ENCODE assay signal across 11 mouse cellular contexts in the genomic region with DNA sequence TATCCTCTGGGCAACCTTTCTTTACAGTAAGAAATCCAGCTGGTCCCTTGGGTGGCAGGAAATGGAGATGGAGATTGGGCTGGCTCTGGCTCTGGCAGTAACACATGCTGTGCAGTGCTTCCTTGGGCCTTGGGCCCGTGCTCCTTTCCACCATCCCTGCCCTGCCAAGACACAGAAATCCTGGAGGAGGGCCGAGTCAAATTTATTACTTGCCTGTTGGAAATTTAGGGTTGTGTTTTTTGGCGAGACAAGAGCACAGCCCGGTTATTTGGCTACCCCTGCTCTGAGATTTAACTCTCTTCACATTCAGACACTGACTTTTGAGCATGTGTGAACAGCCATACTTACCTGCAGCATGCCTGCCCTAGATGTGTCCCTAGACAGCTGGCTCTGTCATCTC. TPM values are rescaled to one million over a fixed set of nuclear protein-coding genes. Genes with fewer than 3 reads are reported as not detected.
DNase-seq lines count a peak whose midpoint lies in the region; ATAC-seq lines count a peak whose summit lies in the region.
"Had no signal": no experiment of that assay in that cellular context is flagged by ENCODE, and none has a peak within 500 bp of the region (broad histone marks: within the 10 kb centered on the region; RNA-seq: fewer than 3 reads in every experiment).

No protein-coding gene starts in this region.

- H3K4me3 ChIP-seq in forebrain, embryonic 13.5 days, result no peak overlapping the region
- H3K4me3 ChIP-seq in liver, embryonic 12.5 days, result no peak overlapping the region
- H3K4me3 ChIP-seq: heart, embryonic 13.5 days; liver, embryonic 13.5 days had no signal

- H3K9me3 ChIP-seq in forebrain, embryonic 13.5 days (replicated peaks), result no peaks in the 10 kb centered on the region
- H3K9me3 ChIP-seq in liver, embryonic 12.5 days (replicated peaks), result no peaks in the 10 kb centered on the region
- H3K9me3 ChIP-seq: heart, embryonic 13.5 days; liver, embryonic 13.5 days had no signal

- no peaks in the 10 kb centered on the region for H3K27me3 ChIP-seq in forebrain, embryonic 13.5 days
- no peaks in the 10 kb centered on the region for H3K27me3 ChIP-seq in liver, embryonic 12.5 days (replicated peaks)
- H3K27me3 ChIP-seq: heart, embryonic 13.5 days; liver, embryonic 13.5 days had no signal

- H3K4me1 ChIP-seq in forebrain, embryonic 13.5 days, result peaks cover 9% of the 10 kb centered on the region
- H3K4me1 ChIP-seq in liver, embryonic 12.5 days, result peaks cover 16% of the 10 kb centered on the region

- ATAC-seq in erythroblast, adult 5-6 weeks (replicated peaks; ENCODE audit: low FRiP score, poor library complexity, severe bottlenecking), result 0 out of 2 replicates have a peak, but pooled peaks have one; percentile 42
- ATAC-seq in forebrain, embryonic 13.5 days, result no peak
- ATAC-seq in liver, embryonic 12.5 days, result no peak
- ATAC-seq: activated CD4-positive, CD25-positive, alpha-beta regulatory T cell, adult 4 months had no signal

- H3K36me3 ChIP-seq in forebrain, embryonic 13.5 days (ENCODE audit: poor library complexity, severe bottlenecking), result no peaks in the 10 kb centered on the region
- H3K36me3 ChIP-seq in liver, embryonic 12.5 days, result no peaks in the 10 kb centered on the region
- H3K36me3 ChIP-seq: heart, embryonic 13.5 days; liver, embryonic 13.5 days had no signal

- no peak overlapping the region for H3K9ac ChIP-seq in forebrain, embryonic 13.5 days
- H3K9ac ChIP-seq in liver, embryonic 12.5 days, result no peak overlapping the region
- H3K9ac ChIP-seq: heart, embryonic 13.5 days; liver, embryonic 13.5 days had no signal

- no peak overlapping the region for H3K27ac ChIP-seq in forebrain, embryonic 13.5 days
- no peak overlapping the region for H3K27ac ChIP-seq in liver, embryonic 12.5 days
- H3K27ac ChIP-seq: heart, embryonic 13.5 days; liver, embryonic 13.5 days had no signal

- no peak overlapping the region for H3K4me2 ChIP-seq in forebrain, embryonic 13.5 days
- H3K4me2 ChIP-seq in liver, embryonic 12.5 days, result no peak overlapping the region
- H3K4me2 ChIP-seq: heart, embryonic 13.5 days; liver, embryonic 13.5 days had no signal

- peak; percentile 26 for DNase-seq in adrenal gland, adult 8-10 months
- DNase-seq in adrenal gland, adult 18-20 months (ENCODE audit: low spot score in 2 of 2), result no peak
- DNase-seq in NIH3T3 (ENCODE audit: low read depth), result peak; percentile 89
- peak; percentile 63 for DNase-seq in kidney, postnatal 10 days
- no peak for DNase-seq in frontal cortex, postnatal 14 days (ENCODE audit: low spot score in 2 of 2)
- DNase-seq: liver, embryonic 13.5 days had no signal

- 77% methylated on average over 4 of the region's 4 CpGs for WGBS in forebrain, embryonic 13.5 days
- 70% methylated on average over 4 of the region's 4 CpGs for WGBS in liver, embryonic 12.5 days (ENCODE audit: insufficient replicate concordance)

RNA-seq across cellular contexts. Expression of a gene that starts 56.8 kb away (rescaled TPM):
- 10 to 100 TPM; 18.4 to 25.8 (median 23.1) TPM for total RNA-seq in adrenal gland, adult 8-10 months (2022)
- total RNA-seq in adrenal gland, adult 18-20 months (2021), result 10 to 100 TPM; 12.2 to 13.2 TPM
- 7.7 and 7.9 TPM in 2 replicates for total RNA-seq in erythroblast, adult 5-6 weeks (2015; ENCODE audit: low replicate concordance)
- 2.0 and 4.3 TPM in 2 replicates for total RNA-seq in erythroblast, adult 5-6 weeks (2017; ENCODE audit: low replicate concordance)
- polyA plus RNA-seq in forebrain, embryonic 13.5 days (2015; fragmentation: Nextera tagmentation; extraction: Ambion mirVana), result 35.5 and 40.2 TPM in 2 replicates
- 13.5 and 14.1 TPM in 2 replicates for polyA plus RNA-seq in liver, embryonic 12.5 days (2016; fragmentation: Nextera tagmentation; extraction: Ambion mirVana)

Comparison
In these comparisons a context has a peak if more than half of its experiments do, and no peak if none do; other contexts are left out.
1. DNase-seq: peak in adrenal gland, adult 8-10 months (single experiment), NIH3T3 (single experiment) and kidney, postnatal 10 days (single experiment); none in adrenal gland, adult 18-20 months (0 of 2) and frontal cortex, postnatal 14 days (0 of 2).